Mouse (Mus musculus): ENCODE results near the gene Dnmt3a. TPM values are rescaled to one million over a fixed set of nuclear protein-coding genes. Genes with fewer than 3 reads are reported as not detected.

The Dnmt3a gene
- polyA plus RNA-seq, 2 experiments, result 48.7 to 74.5 TPM

DNA sequence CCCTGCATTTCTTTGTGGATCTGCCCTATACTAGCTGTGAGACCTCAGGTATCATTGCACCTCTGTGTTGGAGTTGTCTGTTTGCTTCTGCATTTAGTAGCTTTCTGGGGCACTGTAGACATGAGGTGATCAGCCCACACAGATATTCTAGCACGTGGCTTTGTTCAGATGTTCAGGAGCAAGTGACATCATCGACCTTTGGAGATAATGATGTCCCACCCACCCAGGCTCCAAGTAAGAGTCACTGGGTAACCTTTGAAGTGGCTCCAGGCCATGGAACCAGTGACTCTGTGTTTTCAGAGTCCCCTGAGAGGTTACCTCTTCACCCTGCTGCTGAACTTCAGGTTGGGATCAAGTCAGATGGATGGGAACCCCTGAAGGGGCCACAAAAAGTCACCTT is 29.8 kb downstream of the Dnmt3a start:
- no peak for DNase-seq (ENCODE audit: low spot score)
- Histone ChIP-seq H3K4me1 (ENCODE audit: control insufficient read depth, insufficient read depth, low read length) (peaks cover 35% of the 10 kb centered on the region), H3K27me3 (ENCODE audit: control insufficient read depth, insufficient read depth, low read length) (no peaks in the 10 kb centered on the region), H3K27ac (replicated peaks; ENCODE audit: low read depth, low read length) (no peak overlapping the region), H3K9me3 (ENCODE audit: control insufficient read depth, low read length) (no peaks in the 10 kb centered on the region), H3K4me3 (replicated peaks; ENCODE audit: low read length) (no peak overlapping the region), H3K9ac (ENCODE audit: low read depth, low read length, severe bottlenecking) (no peak overlapping the region), H3K4me2 (replicated peaks; ENCODE audit: low read depth, low read length, severe bottlenecking) (no peak overlapping the region), H3K36me3 (ENCODE audit: control insufficient read depth, insufficient read depth, low read length) (peaks cover 54% of the 10 kb centered on the region)
- TF ChIP-seq POLR2A (IDR thresholded peaks at IDR 0.05; ENCODE audit: borderline replicate concordance, extremely low read depth, insufficient read depth, insufficient read length), result no peak
- 57% methylated on average over 2 of the region's 2 CpGs for WGBS
- no peak for ATAC-seq (ENCODE audit: low FRiP score, low read depth)

DNA sequence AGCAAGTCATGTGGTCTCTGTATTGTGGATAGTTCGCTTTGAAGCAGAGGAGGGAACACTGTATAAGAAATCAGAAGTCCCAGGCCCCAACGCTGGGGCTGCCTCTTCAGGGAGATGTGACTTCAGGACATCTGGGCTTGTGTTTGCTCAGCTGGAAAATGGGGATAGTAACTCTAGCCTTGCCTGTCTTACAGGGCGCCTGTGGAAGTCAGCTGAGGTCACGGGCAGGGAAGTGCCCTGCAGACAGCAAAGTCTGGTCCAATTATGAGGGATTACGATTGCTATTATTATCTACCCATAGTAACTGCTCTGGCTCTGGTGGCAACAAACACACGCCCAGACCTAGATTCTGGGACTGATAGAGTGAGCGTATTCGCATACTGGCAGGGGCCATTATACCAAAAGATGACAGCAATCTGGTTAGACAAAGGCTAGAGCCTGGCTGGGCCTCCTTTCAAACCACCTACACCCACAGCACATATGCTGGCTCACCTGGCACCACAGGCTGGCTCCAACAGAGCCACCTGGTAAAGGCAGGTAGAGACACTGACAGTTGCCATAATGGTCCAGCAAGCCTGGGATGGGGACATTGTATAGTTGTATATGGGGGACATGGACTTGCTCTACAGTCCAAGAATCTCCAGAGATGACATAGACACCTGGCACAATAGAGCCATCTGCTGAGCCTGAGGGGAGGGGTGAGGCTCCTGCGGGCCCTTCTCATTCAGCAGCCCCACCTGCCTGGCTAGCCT is 31.4 kb downstream of the Dnmt3a start:
- no peak overlapping the region for H3K27ac ChIP-seq (replicated peaks; ENCODE audit: low read depth, low read length)
- H3K27me3 ChIP-seq (ENCODE audit: control insufficient read depth, insufficient read depth, low read length), result no peaks in the 10 kb centered on the region
- H3K4me1 ChIP-seq (ENCODE audit: control insufficient read depth, insufficient read depth, low read length), result peaks cover 31% of the 10 kb centered on the region
- no peak overlapping the region for H3K9ac ChIP-seq (ENCODE audit: low read depth, low read length, severe bottlenecking)
- H3K4me3 ChIP-seq (replicated peaks; ENCODE audit: low read length), result no peak overlapping the region
- 71% methylated on average over 9 of the region's 9 CpGs for WGBS
- peaks cover 62% of the 10 kb centered on the region for H3K36me3 ChIP-seq (ENCODE audit: control insufficient read depth, insufficient read depth, low read length)
- DNase-seq (ENCODE audit: low spot score) (no peak), ATAC-seq (ENCODE audit: low FRiP score, low read depth) (no peak)
- no peaks in the 10 kb centered on the region for H3K9me3 ChIP-seq (ENCODE audit: control insufficient read depth, low read length)
- TF ChIP-seq POLR2A (IDR thresholded peaks at IDR 0.05; ENCODE audit: borderline replicate concordance, extremely low read depth, insufficient read depth, insufficient read length), result no peak
- H3K4me2 ChIP-seq (replicated peaks; ENCODE audit: low read depth, low read length, severe bottlenecking), result no peak overlapping the region

DNA sequence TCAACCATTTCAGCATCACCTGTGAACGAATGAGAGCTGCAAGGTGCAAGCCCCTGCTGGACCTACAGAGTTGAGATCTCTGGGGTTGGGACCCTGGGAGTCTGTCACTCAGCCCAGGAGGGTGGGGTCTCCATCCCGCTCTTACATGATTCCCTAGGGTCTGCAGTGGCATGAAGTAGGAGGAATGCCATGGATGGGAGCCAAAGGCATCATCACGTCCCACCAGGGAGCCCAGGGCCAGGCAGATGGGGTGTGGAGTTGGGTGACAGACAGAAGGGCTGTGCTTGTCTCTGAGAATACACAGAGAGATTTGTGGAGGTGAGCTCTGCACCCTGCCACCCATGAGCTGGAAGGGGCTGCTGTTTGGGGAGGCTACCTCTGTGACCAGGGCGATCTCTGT is 32.2 kb downstream of the Dnmt3a start:
- no peak overlapping the region for H3K27ac ChIP-seq (replicated peaks; ENCODE audit: low read depth, low read length)

DNA sequence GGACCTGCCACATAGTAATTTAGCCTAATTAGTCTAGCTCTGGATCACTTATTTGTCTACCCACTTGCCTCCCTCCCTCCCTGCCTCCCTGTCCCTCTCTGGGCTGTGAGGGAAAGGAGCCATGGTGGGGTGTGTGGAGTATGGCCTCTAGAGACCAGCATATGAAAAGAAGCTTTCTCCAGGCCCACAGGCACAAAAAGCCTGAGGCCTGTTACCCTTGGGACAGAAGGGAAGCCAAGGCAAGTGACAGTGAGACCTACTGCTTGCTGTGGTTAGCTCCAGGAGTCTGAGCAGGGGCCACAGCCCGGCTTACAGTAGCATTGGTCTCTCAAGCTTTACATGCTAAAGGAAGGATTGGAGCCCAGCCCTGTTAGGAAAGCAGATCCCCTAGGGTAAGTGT is 33.9 kb downstream of the Dnmt3a start:
- H3K27me3 ChIP-seq (ENCODE audit: control insufficient read depth, insufficient read depth, low read length), result no peaks in the 10 kb centered on the region
- no peak overlapping the region for H3K27ac ChIP-seq (replicated peaks; ENCODE audit: low read depth, low read length)
- H3K4me1 ChIP-seq (ENCODE audit: control insufficient read depth, insufficient read depth, low read length), result peaks cover 27% of the 10 kb centered on the region
- no peaks in the 10 kb centered on the region for H3K9me3 ChIP-seq (ENCODE audit: control insufficient read depth, low read length)
- H3K9ac ChIP-seq (ENCODE audit: low read depth, low read length, severe bottlenecking), result no peak overlapping the region
- ATAC-seq (ENCODE audit: low FRiP score, low read depth) (no peak), DNase-seq (ENCODE audit: low spot score) (no peak)
- 100% methylated on average over 1 of the region's 1 CpGs for WGBS
- peaks cover 70% of the 10 kb centered on the region for H3K36me3 ChIP-seq (ENCODE audit: control insufficient read depth, insufficient read depth, low read length)
- no peak for TF ChIP-seq POLR2A (IDR thresholded peaks at IDR 0.05; ENCODE audit: borderline replicate concordance, extremely low read depth, insufficient read depth, insufficient read length)
- no peak overlapping the region for H3K4me3 ChIP-seq (replicated peaks; ENCODE audit: low read length)
- H3K4me2 ChIP-seq (replicated peaks; ENCODE audit: low read depth, low read length, severe bottlenecking), result no peak overlapping the region

More for the DNA sequence above, 32.2 kb downstream of the Dnmt3a start:
- WGBS, result 78% methylated on average over 4 of the region's 4 CpGs
- no peak for ATAC-seq (ENCODE audit: low FRiP score, low read depth)
- Histone ChIP-seq H3K9me3 (ENCODE audit: control insufficient read depth, low read length) (no peaks in the 10 kb centered on the region), H3K36me3 (ENCODE audit: control insufficient read depth, insufficient read depth, low read length) (peaks cover 62% of the 10 kb centered on the region), H3K9ac (ENCODE audit: low read depth, low read length, severe bottlenecking) (no peak overlapping the region), H3K4me3 (replicated peaks; ENCODE audit: low read length) (no peak overlapping the region), H3K4me1 (ENCODE audit: control insufficient read depth, insufficient read depth, low read length) (peaks cover 28% of the 10 kb centered on the region), H3K4me2 (replicated peaks; ENCODE audit: low read depth, low read length, severe bottlenecking) (no peak overlapping the region), H3K27me3 (ENCODE audit: control insufficient read depth, insufficient read depth, low read length) (no peaks in the 10 kb centered on the region)
- DNase-seq (ENCODE audit: low spot score), result no peak
- no peak for TF ChIP-seq POLR2A (IDR thresholded peaks at IDR 0.05; ENCODE audit: borderline replicate concordance, extremely low read depth, insufficient read depth, insufficient read length)

DNA sequence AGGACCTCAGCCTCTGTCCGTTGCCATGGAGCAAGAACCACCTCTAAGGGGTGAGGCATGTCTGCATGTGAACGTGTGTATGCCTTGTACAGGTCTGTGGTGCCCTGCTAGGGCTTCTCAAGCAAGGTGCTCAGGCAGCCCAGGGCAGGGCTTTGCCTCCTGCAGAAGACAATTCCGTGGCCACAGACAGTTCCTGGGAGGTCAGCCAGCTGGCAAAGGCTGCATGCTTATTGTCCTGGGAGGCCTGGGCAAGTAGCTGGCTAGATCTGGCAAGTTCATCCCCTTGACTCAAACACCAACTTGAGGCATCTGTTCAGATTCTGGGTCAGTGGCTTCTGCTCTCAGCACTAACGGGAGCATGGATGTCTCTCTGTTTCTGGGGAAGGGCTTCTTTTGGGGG is 35.3 kb downstream of the Dnmt3a start:
- DNase-seq (ENCODE audit: low spot score), result no peak
- no peak overlapping the region for H3K4me3 ChIP-seq (replicated peaks; ENCODE audit: low read length)
- no peak overlapping the region for H3K27ac ChIP-seq (replicated peaks; ENCODE audit: low read depth, low read length)
- ATAC-seq (ENCODE audit: low FRiP score, low read depth), result no peak
- H3K9me3 ChIP-seq (ENCODE audit: control insufficient read depth, low read length), result no peaks in the 10 kb centered on the region
- peaks cover 69% of the 10 kb centered on the region for H3K36me3 ChIP-seq (ENCODE audit: control insufficient read depth, insufficient read depth, low read length)
- peaks cover 21% of the 10 kb centered on the region for H3K4me1 ChIP-seq (ENCODE audit: control insufficient read depth, insufficient read depth, low read length)
- no peaks in the 10 kb centered on the region for H3K27me3 ChIP-seq (ENCODE audit: control insufficient read depth, insufficient read depth, low read length)
- TF ChIP-seq POLR2A (IDR thresholded peaks at IDR 0.05; ENCODE audit: borderline replicate concordance, extremely low read depth, insufficient read depth, insufficient read length), result no peak
- H3K4me2 ChIP-seq (replicated peaks; ENCODE audit: low read depth, low read length, severe bottlenecking), result no peak overlapping the region
- no peak overlapping the region for H3K9ac ChIP-seq (ENCODE audit: low read depth, low read length, severe bottlenecking)
- 76% methylated on average over 4 of the region's 4 CpGs for WGBS

Measured in limb, embryonic 14.5 days (tissue).